Mouse (Mus musculus): Measurements from ENCODE around the gene Kansl1. TPM values are rescaled to one million over a fixed set of nuclear protein-coding genes. Genes with fewer than 3 reads are reported as not detected.
"Not testable (repeated sequence)": the region's sequence is repeated elsewhere in the genome, so short reads cannot be mapped to it uniquely, and the experiment has no call there.

The Kansl1 gene
- polyA plus RNA-seq, 1 experiment from 2014 or later = 34.9 TPM

DNA sequence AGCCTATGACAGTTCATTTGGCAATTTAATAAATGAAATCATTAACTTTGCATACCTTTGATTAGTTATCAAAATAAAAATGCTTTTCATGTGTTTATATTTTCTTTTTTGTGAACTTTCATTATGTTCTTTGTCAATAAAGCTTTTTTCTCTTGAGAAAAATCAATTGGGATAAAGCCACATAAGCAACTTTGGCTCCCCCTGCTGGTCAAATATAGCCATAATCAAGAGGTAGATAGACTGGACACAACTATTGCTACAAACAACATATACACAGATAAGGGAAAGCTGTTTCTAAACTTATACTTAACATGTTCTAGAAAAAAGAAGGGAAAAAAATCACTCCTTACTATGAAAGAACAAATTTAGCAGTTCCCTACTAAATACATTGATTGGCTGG lies 7.1 kb downstream of the Kansl1 start:
- no peak overlapping the region for H3K27ac ChIP-seq (ENCODE audit: low read depth, low read length)
- no peak overlapping the region for H3K4me2 ChIP-seq (ENCODE audit: low read depth)
- H3K4me3 ChIP-seq (ENCODE audit: low read depth, low read length) = no peak overlapping the region
- no peaks in the 10 kb centered on the region; the same call in 1 of the 2 replicates for H3K36me3 ChIP-seq (ENCODE audit: control insufficient read depth, insufficient read depth, low read length)
- H3K9me3 ChIP-seq (ENCODE audit: control insufficient read depth, low read length) = no peaks in the 10 kb centered on the region
- no peaks in the 10 kb centered on the region for H3K4me1 ChIP-seq (ENCODE audit: control insufficient read depth, insufficient read depth, low read length)
- ATAC-seq (ENCODE audit: insufficient read depth, low FRiP score, low TSS enrichment) = no peak
- DNase-seq (ENCODE audit: low spot score) = peak; percentile 49
- no peaks in the 10 kb centered on the region for H3K27me3 ChIP-seq (ENCODE audit: control insufficient read depth, insufficient read depth, low read length)
- no peak overlapping the region for H3K9ac ChIP-seq (ENCODE audit: low read length)

- H3K4me2 ChIP-seq (ENCODE audit: low read depth) = no peak overlapping the region
- no peaks in the 10 kb centered on the region for H3K9me3 ChIP-seq (ENCODE audit: control insufficient read depth, low read length)
- DNase-seq (ENCODE audit: low spot score) = no peak
- 98% methylated on average over 2 of the region's 2 CpGs for WGBS
- H3K9ac ChIP-seq (ENCODE audit: low read length) = no peak overlapping the region
- ATAC-seq (ENCODE audit: insufficient read depth, low FRiP score, low TSS enrichment) = no peak
- H3K4me3 ChIP-seq (ENCODE audit: low read depth, low read length) = no peak overlapping the region
- no peaks in the 10 kb centered on the region for H3K36me3 ChIP-seq (ENCODE audit: control insufficient read depth, insufficient read depth, low read length)
- H3K4me1 ChIP-seq (ENCODE audit: control insufficient read depth, insufficient read depth, low read length) = no peaks in the 10 kb centered on the region
- no peaks in the 10 kb centered on the region for H3K27me3 ChIP-seq (ENCODE audit: control insufficient read depth, insufficient read depth, low read length)
- H3K27ac ChIP-seq (ENCODE audit: low read depth, low read length) = no peak overlapping the region
Measured at GRCm38 (mm10) chr11:104459671-104460070, 9.0 kb downstream of the Kansl1 start.

DNA sequence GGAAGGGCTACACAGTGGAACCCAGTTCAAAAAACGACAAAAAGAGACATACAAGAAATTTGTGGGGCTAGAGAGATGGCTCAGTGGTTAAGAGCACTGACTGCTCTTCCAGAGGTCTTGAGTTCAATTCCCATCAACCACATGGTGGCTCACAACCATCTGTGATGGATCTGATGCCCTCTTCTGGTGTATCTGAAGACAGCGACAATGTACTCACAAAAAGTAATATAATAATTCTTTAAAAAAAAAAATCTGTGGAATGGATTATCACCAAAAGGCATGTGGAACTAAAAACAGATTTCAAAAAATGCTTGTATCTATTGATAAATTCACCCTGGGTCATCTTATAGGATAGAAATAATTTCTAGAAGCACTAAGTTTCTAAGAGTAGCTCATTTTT lies 10.2 kb downstream of the Kansl1 start:
- no peak overlapping the region for H3K4me2 ChIP-seq (ENCODE audit: low read depth)
- no peaks in the 10 kb centered on the region for H3K27me3 ChIP-seq (ENCODE audit: control insufficient read depth, insufficient read depth, low read length)
- no peaks in the 10 kb centered on the region for H3K36me3 ChIP-seq (ENCODE audit: control insufficient read depth, insufficient read depth, low read length)
- H3K4me3 ChIP-seq (ENCODE audit: low read depth, low read length) = no peak overlapping the region
- H3K9ac ChIP-seq (ENCODE audit: low read length) = no peak overlapping the region
- no peaks in the 10 kb centered on the region for H3K4me1 ChIP-seq (ENCODE audit: control insufficient read depth, insufficient read depth, low read length)
- H3K9me3 ChIP-seq (ENCODE audit: control insufficient read depth, low read length) = no peaks in the 10 kb centered on the region
- ATAC-seq (ENCODE audit: insufficient read depth, low FRiP score, low TSS enrichment) = no peak
- 73% methylated on average over 2 of the region's 2 CpGs for WGBS
- no peak for DNase-seq (ENCODE audit: low spot score)
- H3K27ac ChIP-seq (ENCODE audit: low read depth, low read length) = no peak overlapping the region

GRCm38 (mm10) chr11:104452709-104453108 lies 16.0 kb downstream of the Kansl1 start:
- no peak overlapping the region for H3K27ac ChIP-seq (ENCODE audit: low read depth, low read length)
- no peak for DNase-seq (ENCODE audit: low spot score)
- WGBS = 100% methylated on average over 1 of the region's 1 CpGs
- ATAC-seq (ENCODE audit: insufficient read depth, low FRiP score, low TSS enrichment) = no peak
- H3K4me1 ChIP-seq (ENCODE audit: control insufficient read depth, insufficient read depth, low read length) = no peaks in the 10 kb centered on the region
- no peak overlapping the region for H3K4me3 ChIP-seq (ENCODE audit: low read depth, low read length)
- H3K4me2 ChIP-seq (ENCODE audit: low read depth) = no peak overlapping the region
- no peaks in the 10 kb centered on the region for H3K36me3 ChIP-seq (ENCODE audit: control insufficient read depth, insufficient read depth, low read length)
- H3K9ac ChIP-seq (ENCODE audit: low read length) = no peak overlapping the region
- no peaks in the 10 kb centered on the region for H3K9me3 ChIP-seq (ENCODE audit: control insufficient read depth, low read length)
- H3K27me3 ChIP-seq (ENCODE audit: control insufficient read depth, insufficient read depth, low read length) = no peaks in the 10 kb centered on the region

DNA sequence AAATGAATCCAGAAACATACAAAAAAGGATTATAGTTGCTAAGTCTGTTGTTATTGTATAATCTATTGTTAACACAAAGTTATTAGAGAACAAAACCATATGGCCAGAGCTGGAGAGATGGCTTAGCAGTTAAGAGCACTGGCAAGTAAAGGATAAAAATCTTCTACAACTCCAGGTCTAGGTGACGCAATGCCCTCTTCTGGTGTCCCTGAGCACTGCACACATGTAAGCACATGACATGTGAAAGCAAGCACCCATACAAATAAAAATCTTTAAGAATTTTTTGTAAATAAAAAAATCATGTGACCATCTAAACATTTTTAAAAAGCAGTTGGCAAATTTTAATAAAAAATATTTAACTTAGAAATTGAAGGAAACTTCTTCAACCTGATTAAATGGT lies 17.4 kb downstream of the Kansl1 start:
- WGBS = 97% methylated on average over 1 of the region's 1 CpGs
- Histone ChIP-seq H3K27me3 (ENCODE audit: control insufficient read depth, insufficient read depth, low read length) (no peaks in the 10 kb centered on the region), H3K9me3 (ENCODE audit: control insufficient read depth, low read length) (no peaks in the 10 kb centered on the region), H3K9ac (ENCODE audit: low read length) (no peak overlapping the region), H3K27ac (ENCODE audit: low read depth, low read length) (no peak overlapping the region), H3K4me3 (ENCODE audit: low read depth, low read length) (no peak overlapping the region), H3K4me2 (ENCODE audit: low read depth) (no peak overlapping the region), H3K36me3 (ENCODE audit: control insufficient read depth, insufficient read depth, low read length) (no peaks in the 10 kb centered on the region), H3K4me1 (ENCODE audit: control insufficient read depth, insufficient read depth, low read length) (no peaks in the 10 kb centered on the region)
- ATAC-seq (ENCODE audit: insufficient read depth, low FRiP score, low TSS enrichment) (no peak), DNase-seq (ENCODE audit: low spot score) (no peak)

GRCm38 (mm10) chr11:104448499-104448898 lies 20.2 kb downstream of the Kansl1 start:
- not testable (repeated sequence) for H3K36me3 ChIP-seq (ENCODE audit: control insufficient read depth, insufficient read depth, low read length); H3K27me3 ChIP-seq (ENCODE audit: control insufficient read depth, insufficient read depth, low read length); H3K9ac ChIP-seq (ENCODE audit: low read length); DNase-seq (ENCODE audit: low spot score); H3K4me2 ChIP-seq (ENCODE audit: low read depth); H3K9me3 ChIP-seq (ENCODE audit: control insufficient read depth, low read length); ATAC-seq (ENCODE audit: insufficient read depth, low FRiP score, low TSS enrichment); H3K27ac ChIP-seq (ENCODE audit: low read depth, low read length); H3K4me3 ChIP-seq (ENCODE audit: low read depth, low read length); H3K4me1 ChIP-seq (ENCODE audit: control insufficient read depth, insufficient read depth, low read length)
- 57% methylated on average over 2 of the region's 2 CpGs for WGBS

DNA sequence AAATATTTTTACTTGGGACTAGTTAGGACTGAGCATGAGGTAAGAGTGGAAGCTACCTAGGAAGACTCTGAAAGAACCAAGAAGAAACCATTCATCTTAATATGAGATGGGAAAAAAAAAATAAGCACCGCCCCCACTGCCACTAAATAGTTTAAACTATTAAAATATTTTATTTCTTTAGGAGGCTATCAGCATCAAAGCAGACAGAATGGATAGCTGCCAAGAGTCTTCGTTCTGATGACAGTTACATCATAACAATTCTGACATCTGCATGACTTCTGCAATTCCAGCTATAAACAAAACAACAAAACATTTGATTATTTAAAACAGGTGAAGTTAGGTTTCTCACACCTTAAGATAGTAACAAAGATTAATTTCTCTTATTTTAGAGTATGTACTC lies 23.1 kb downstream of the Kansl1 start:
- H3K4me2 ChIP-seq (ENCODE audit: low read depth) = no peak overlapping the region
- no peak overlapping the region for H3K27ac ChIP-seq (ENCODE audit: low read depth, low read length)
- DNase-seq (ENCODE audit: low spot score) (no peak), ATAC-seq (ENCODE audit: insufficient read depth, low FRiP score, low TSS enrichment) (no peak)
- H3K27me3 ChIP-seq (ENCODE audit: control insufficient read depth, insufficient read depth, low read length) = no peaks in the 10 kb centered on the region
- H3K4me3 ChIP-seq (ENCODE audit: low read depth, low read length) = no peak overlapping the region
- WGBS = 93% methylated on average over 2 of the region's 2 CpGs
- H3K9ac ChIP-seq (ENCODE audit: low read length) = no peak overlapping the region
- H3K9me3 ChIP-seq (ENCODE audit: control insufficient read depth, low read length) = no peaks in the 10 kb centered on the region
- H3K36me3 ChIP-seq (ENCODE audit: control insufficient read depth, insufficient read depth, low read length) = no peaks in the 10 kb centered on the region
- no peaks in the 10 kb centered on the region for H3K4me1 ChIP-seq (ENCODE audit: control insufficient read depth, insufficient read depth, low read length)

- Histone ChIP-seq H3K36me3 (ENCODE audit: control insufficient read depth, insufficient read depth, low read length) (no peaks in the 10 kb centered on the region), H3K4me2 (ENCODE audit: low read depth) (no peak overlapping the region), H3K4me1 (ENCODE audit: control insufficient read depth, insufficient read depth, low read length) (no peaks in the 10 kb centered on the region), H3K27ac (ENCODE audit: low read depth, low read length) (no peak overlapping the region), H3K27me3 (ENCODE audit: control insufficient read depth, insufficient read depth, low read length) (no peaks in the 10 kb centered on the region), H3K4me3 (ENCODE audit: low read depth, low read length) (no peak overlapping the region), H3K9me3 (ENCODE audit: control insufficient read depth, low read length) (no peaks in the 10 kb centered on the region), H3K9ac (ENCODE audit: low read length) (no peak overlapping the region)
- whole genome bisulfite sequencing = 100% methylated on average over 1 of the region's 1 CpGs
- DNase-seq (ENCODE audit: low spot score) (no peak), ATAC-seq (ENCODE audit: insufficient read depth, low FRiP score, low TSS enrichment) (no peak)
Measured at GRCm38 (mm10) chr11:104445044-104445443, 23.6 kb downstream of the Kansl1 start.

DNA sequence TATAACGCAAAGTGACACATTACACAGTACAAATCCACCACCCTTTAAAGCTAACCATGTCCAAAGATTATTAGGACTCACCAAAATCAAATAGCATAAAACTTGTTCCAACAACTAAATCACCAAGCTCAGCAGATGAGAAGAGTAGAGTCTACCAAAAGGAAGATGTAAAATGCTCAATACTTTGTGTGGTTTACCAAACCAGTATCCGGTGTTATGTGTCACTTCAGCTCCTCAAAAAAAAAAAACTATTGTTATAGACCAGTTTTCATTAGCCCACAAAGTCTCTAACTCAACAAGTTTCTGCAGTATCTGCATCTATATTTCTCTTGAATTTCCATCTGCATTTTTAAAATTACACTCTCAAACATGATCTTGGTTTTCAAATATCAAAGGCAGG lies 25.3 kb downstream of the Kansl1 start:
- Histone ChIP-seq H3K36me3 (ENCODE audit: control insufficient read depth, insufficient read depth, low read length) (no peaks in the 10 kb centered on the region), H3K9ac (ENCODE audit: low read length) (no peak overlapping the region), H3K27me3 (ENCODE audit: control insufficient read depth, insufficient read depth, low read length) (no peaks in the 10 kb centered on the region), H3K27ac (ENCODE audit: low read depth, low read length) (no peak overlapping the region), H3K4me3 (ENCODE audit: low read depth, low read length) (peak overlapping the region; percentile 92), H3K9me3 (ENCODE audit: control insufficient read depth, low read length) (no peaks in the 10 kb centered on the region), H3K4me1 (ENCODE audit: control insufficient read depth, insufficient read depth, low read length) (peaks cover 4% of the 10 kb centered on the region; the same call in 1 of the 2 replicates), H3K4me2 (ENCODE audit: low read depth) (peak overlapping the region; percentile 74)
- DNase-seq (ENCODE audit: low spot score) (no peak), ATAC-seq (ENCODE audit: insufficient read depth, low FRiP score, low TSS enrichment) (no peak)
- WGBS = 49% methylated on average over 2 of the region's 2 CpGs
